Mouse (Mus musculus): ENCODE measurements around the gene March4.

- TF ChIP-seq CTCF (IDR thresholded peaks at IDR 0.05; ENCODE audit: insufficient read depth, low read depth, low read length) (no peak), POLR2A (IDR thresholded peaks at IDR 0.05; ENCODE audit: insufficient read depth, low read depth, low read length) (no peak)
These were observed 1.5 kb upstream of the March4 start for GRCm38 (mm10) chr1:72538266-72538665.

Measured in olfactory bulb, adult 2 months (tissue).